Mouse (Mus musculus) kidney, adult 2 months (tissue): Measurements from ENCODE around the gene Btn1a1.

ENCODE experiments used
- CTCF ChIP-seq: fragments of 200-500 bp; conservative IDR thresholded peaks from 2 replicates; pipeline ENCODE4 v1.5.1; 2011; ENCODE audit warnings: low read depth, mild to moderate bottlenecking, control low read depth, low read length, moderate library complexity, mixed read lengths; ENCODE audit not compliant: insufficient read depth, insufficient read length
- POLR2A ChIP-seq: fragments of 200-500 bp; IDR thresholded peaks from one replicate; pipeline ENCODE4 v1.6.1; 2011; ENCODE audit warnings: low read depth, low read length, control low read depth

GRCm38 (mm10) chr13:23491990-23492389 lies 26.3 kb upstream of the Btn1a1 start:
- TF ChIP-seq POLR2A (no peak), CTCF (no peak)
